Mouse (Mus musculus) liver, embryonic 11.5 days (tissue): ENCODE data around the gene Sumo3. TPM values are rescaled to one million over a fixed set of nuclear protein-coding genes. Genes with fewer than 3 reads are reported as not detected.

ENCODE experiments used
- ATAC-seq: fragments of 200-750 bp; cut with Nextera tagmentation; replicated peaks from 2 replicates; pipeline ENCODE4 v1.8.0; 2017; ENCODE audit warnings: moderate number of reproducible peaks, mild to moderate bottlenecking, moderate TSS enrichment, moderate library complexity; ENCODE audit not compliant: low FRiP score
- DNase-seq: peaks from one replicate; pipeline ENCODE4 v3.0.0-alpha.2; 2017; ENCODE audit warnings: low spot score
- H3K27ac ChIP-seq: fragments of 300-500 bp; sonication (generic); 2 replicates; pipeline ENCODE4 v1.5.1; 2014; ENCODE audit warnings: mild to moderate bottlenecking, low read depth, low read length, control low read depth
- H3K27me3 ChIP-seq: fragments of 300-500 bp; sonication (generic); replicated peaks from 2 replicates; pipeline ENCODE4 v1.6.1; 2014; ENCODE audit warnings: low read length, mixed read lengths; ENCODE audit not compliant: control insufficient read depth, insufficient read depth
- H3K36me3 ChIP-seq: fragments of 300-500 bp; sonication (generic); 2 replicates; pipeline ENCODE4 v1.6.1; 2014; ENCODE audit warnings: mild to moderate bottlenecking, low read length, moderate library complexity, mixed read lengths; ENCODE audit not compliant: control insufficient read depth, insufficient read depth
- H3K4me1 ChIP-seq: fragments of 300-500 bp; sonication (generic); replicated peaks from 2 replicates; pipeline ENCODE4 v1.6.1; 2014; ENCODE audit warnings: low read length, mixed read lengths; ENCODE audit not compliant: control insufficient read depth, insufficient read depth
- H3K4me2 ChIP-seq: fragments of 300-500 bp; sonication (generic); 2 replicates; pipeline ENCODE4 v1.6.1; 2014; ENCODE audit warnings: mild to moderate bottlenecking, control low read depth, moderate library complexity
- H3K4me3 ChIP-seq: fragments of 300-500 bp; sonication (generic); 2 replicates; pipeline ENCODE4 v1.5.1; 2014; ENCODE audit warnings: low read depth, low read length, control low read depth
- H3K9ac ChIP-seq: fragments of 300-500 bp; sonication (generic); 2 replicates; pipeline ENCODE4 v1.6.1; 2014; ENCODE audit warnings: low read depth, low read length, control low read depth
- H3K9me3 ChIP-seq: fragments of 300-500 bp; sonication (generic); 2 replicates; pipeline ENCODE4 v1.6.1; 2016; ENCODE audit warnings: low read length, inconsistent platforms, mixed read lengths; ENCODE audit not compliant: control insufficient read depth
- WGBS: fragments of 180-500 bp; shearing (Covaris S2); extraction: QIAGEN DNeasy Blood & Tissue Kit; methylation state at CpG from one replicate; pipeline ENCODE4 v1.1.7; 2014; 5-methylcytosine and 5-hydroxymethylcytosine counted together
- polyA plus RNA-seq: library from polyadenylated mRNA; unstranded; fragments of >200 nt; fragmentation: Nextera tagmentation; extraction: Ambion mirVana; gene quantifications from 2 replicates; pipeline ENCODE4 v1.2.1, GENCODE M21; 2014

Sumo3 gene
- polyA plus RNA-seq, 1 experiment from 2014 or later, result 249 TPM

DNA sequence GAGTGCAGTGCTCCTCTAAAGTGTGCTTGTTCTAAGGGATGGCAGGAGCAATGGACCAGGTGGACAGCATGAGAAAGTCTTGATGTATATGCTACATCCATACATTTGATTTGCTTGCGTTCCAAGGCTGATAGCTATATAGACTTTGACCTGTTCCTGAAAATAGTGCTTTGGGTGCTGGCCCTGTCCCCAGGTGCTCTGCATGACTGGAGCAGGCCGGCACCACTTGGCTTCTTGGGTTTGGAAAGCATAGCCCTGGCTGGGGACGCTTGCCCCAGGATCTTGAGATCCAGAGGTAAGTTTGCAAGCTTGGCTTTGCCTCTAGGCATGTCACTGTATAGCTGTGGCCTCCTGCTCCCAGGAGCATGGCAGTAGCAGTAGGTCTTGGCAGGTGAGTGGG is 19.3 kb upstream of the Sumo3 start:
- Histone ChIP-seq H3K4me1 (peaks cover 62% of the 10 kb centered on the region), H3K27me3 (no peaks in the 10 kb centered on the region), H3K9ac (no peak overlapping the region), H3K4me2 (no peak overlapping the region), H3K27ac (no peak overlapping the region), H3K36me3 (peaks cover 20% of the 10 kb centered on the region; the same call in 1 of the 2 replicates), H3K4me3 (no peak overlapping the region), H3K9me3 (no peaks in the 10 kb centered on the region)
- DNase-seq (no peak), ATAC-seq (no peak)
- WGBS, result 86% methylated on average over 3 of the region's 3 CpGs

DNA sequence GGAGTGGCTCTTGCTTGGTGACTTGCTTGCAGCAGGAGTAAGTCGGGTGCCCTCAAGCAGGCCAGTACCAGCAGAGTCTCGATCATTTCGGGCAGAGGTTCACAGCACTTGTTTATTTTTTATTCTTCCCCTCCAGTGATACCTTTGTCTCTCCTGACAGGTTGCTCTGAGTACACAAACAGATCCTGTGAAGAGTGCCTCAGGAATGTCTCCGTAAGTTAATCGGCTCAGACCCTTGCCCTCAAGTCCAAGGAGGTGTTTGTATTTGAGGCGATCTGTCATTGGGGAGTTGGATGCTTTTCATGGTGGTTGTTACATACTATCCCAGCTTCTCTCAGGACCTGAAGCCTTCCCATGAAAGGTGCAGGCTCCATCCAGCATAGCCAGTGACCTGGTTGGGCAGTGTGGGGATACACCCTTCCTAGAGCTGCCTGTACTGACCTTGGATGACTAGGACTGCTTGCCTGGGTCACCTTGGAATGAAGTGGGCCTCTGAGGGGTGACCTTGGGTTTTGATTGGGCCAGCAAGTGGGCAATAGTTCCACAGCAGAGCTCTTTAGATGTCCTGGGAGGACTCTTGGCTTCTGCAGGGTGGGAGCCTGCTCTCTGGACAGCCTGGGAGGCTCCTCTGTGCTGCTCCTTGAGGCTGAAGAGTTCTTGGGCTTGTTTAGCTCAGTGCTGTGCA is 18.7 kb upstream of the Sumo3 start:
- Histone ChIP-seq H3K36me3 (peaks cover 20% of the 10 kb centered on the region; the same call in 1 of the 2 replicates), H3K27me3 (no peaks in the 10 kb centered on the region), H3K4me3 (no peak overlapping the region), H3K9ac (no peak overlapping the region), H3K4me2 (no peak overlapping the region), H3K9me3 (no peaks in the 10 kb centered on the region), H3K27ac (no peak overlapping the region), H3K4me1 (peaks cover 61% of the 10 kb centered on the region)
- WGBS, result 90% methylated on average over 6 of the region's 6 CpGs
- no peak for DNase-seq
- ATAC-seq, result no peak

DNA sequence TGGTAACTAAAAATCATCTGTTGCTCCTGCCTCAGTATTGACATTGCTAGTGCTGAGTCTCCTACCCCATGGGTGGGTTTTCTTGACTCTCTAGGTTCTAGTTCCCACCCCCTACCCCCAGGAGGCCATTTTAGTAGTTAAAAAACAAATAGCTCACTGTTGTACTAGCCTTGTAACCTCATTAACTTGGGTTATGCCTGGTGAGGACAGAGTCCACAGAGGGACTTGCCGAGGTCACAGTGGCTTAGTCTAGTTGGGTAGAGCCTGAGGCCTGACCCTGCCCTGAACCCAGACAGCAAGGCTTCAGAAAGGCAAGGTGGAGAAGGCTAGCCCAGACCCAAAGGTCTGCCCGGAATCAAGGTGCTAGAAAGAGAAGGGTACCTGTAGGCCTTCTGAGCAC is 17.9 kb upstream of the Sumo3 start:
- WGBS, result 79% methylated on average over 2 of the region's 2 CpGs
- Histone ChIP-seq H3K4me3 (no peak overlapping the region), H3K27me3 (no peaks in the 10 kb centered on the region), H3K9me3 (no peaks in the 10 kb centered on the region), H3K9ac (no peak overlapping the region), H3K27ac (no peak overlapping the region), H3K4me1 (peaks cover 53% of the 10 kb centered on the region), H3K4me2 (no peak overlapping the region), H3K36me3 (peaks cover 23% of the 10 kb centered on the region)
- DNase-seq (no peak), ATAC-seq (no peak)

DNA sequence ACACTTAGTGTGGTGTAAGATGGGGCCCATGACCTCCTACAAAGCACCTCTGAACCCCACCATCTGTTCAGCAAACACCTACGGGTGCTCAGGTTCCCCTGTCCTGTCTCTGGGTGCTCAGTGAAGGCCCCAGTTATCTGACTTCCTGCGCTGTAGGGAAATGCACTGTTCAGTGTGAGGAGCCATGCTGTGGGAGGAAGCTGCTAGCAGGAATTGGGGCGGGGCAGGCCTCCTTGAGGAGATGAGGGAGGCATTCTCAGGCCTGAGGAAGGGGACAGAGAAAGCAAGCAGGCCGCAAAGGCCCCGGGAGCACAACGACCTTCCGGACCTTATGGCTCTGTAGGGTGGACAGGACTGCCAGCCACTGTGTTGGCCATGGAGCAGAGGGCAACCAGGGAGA is 16.8 kb upstream of the Sumo3 start:
- no peak for DNase-seq
- H3K4me2 ChIP-seq, result peak overlapping the region; percentile 8
- H3K36me3 ChIP-seq, result peaks cover 34% of the 10 kb centered on the region
- WGBS, result 43% methylated on average over 7 of the region's 7 CpGs
- H3K4me3 ChIP-seq, result peak overlapping the region; percentile 17; the same call in 1 of the 2 replicates
- peak overlapping the region; percentile 30; the same call in 1 of the 2 replicates for H3K9ac ChIP-seq
- peak overlapping the region; percentile 53; the same call in 1 of the 2 replicates for H3K27ac ChIP-seq
- no peak for ATAC-seq
- no peaks in the 10 kb centered on the region for H3K27me3 ChIP-seq
- no peaks in the 10 kb centered on the region for H3K9me3 ChIP-seq
- H3K4me1 ChIP-seq, result peaks cover 42% of the 10 kb centered on the region

DNA sequence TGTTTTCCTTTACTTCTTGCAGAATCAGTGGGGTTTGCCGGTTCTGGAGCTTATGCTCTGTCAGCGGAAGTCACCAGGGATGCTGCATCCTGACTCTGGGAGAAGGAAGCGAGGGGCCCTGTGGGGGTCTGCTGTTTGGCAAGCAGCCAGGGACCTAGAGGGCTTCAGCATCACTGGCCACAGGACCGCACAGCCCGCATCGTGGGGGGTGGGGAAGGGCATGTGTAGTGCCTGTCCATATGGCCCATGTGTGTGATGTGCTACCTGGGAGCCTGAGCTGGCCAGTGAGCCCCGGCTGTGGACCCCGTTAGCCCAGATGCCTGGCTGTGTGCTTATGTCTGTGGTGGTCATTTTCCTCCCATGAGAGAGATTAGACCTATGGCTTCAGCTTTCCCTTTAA is 16.1 kb upstream of the Sumo3 start:
- 79% methylated on average over 8 of the region's 8 CpGs for WGBS
- Histone ChIP-seq H3K4me2 (peak overlapping the region; percentile 8), H3K27me3 (no peaks in the 10 kb centered on the region), H3K9me3 (no peaks in the 10 kb centered on the region), H3K9ac (no peak overlapping the region), H3K27ac (peak overlapping the region; percentile 53; the same call in 1 of the 2 replicates), H3K4me3 (no peak overlapping the region), H3K4me1 (peaks cover 42% of the 10 kb centered on the region), H3K36me3 (peaks cover 40% of the 10 kb centered on the region)
- ATAC-seq (no peak), DNase-seq (no peak)

DNA sequence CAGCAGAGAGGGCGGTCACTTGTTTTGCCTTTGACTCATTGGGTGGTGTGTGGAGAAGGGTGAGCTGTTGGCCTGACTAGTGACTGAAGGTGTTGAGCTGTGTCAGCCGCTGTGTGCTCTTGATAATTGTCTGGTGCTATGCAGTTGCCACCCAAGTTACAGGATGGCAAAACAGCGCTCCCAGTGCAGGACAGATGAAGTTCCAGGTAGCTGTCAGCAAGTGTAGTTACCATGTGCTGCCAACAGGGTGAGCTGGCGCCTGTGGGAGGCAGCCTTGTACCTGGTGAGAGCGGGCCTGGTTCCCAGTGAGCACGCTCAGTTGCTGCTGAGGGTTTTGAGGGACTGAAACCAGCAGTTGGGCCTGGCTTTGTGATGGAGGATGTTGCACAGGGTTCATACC is 15.1 kb upstream of the Sumo3 start:
- no peaks in the 10 kb centered on the region for H3K9me3 ChIP-seq
- H3K9ac ChIP-seq, result no peak overlapping the region
- WGBS, result 40% methylated on average over 6 of the region's 6 CpGs
- H3K36me3 ChIP-seq, result peaks cover 46% of the 10 kb centered on the region
- ATAC-seq (peak; percentile 87), DNase-seq (no peak)
- H3K27me3 ChIP-seq, result no peaks in the 10 kb centered on the region
- H3K27ac ChIP-seq, result peak overlapping the region; percentile 67
- H3K4me2 ChIP-seq, result no peak overlapping the region
- peaks cover 40% of the 10 kb centered on the region for H3K4me1 ChIP-seq
- no peak overlapping the region for H3K4me3 ChIP-seq

DNA sequence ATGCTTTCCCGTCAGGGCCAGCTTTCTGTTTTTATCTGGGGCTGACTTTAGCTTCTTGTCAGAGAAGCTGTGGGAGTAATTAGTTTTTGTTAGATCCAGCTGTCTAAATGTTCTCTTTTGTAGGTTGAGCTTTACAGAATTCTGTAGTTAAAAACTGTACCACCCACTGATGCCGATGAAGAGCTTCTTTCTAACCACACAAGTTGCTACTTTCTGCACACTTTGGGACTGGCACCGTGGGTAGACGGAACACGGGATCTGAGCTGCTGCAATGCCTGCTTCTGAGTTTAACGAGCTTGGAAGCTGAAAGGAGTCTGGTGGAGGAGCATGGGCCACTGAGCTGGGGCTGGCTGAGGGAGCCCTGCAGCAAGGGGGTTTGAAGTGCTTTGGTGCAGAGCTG is 14.4 kb upstream of the Sumo3 start:
- Histone ChIP-seq H3K9ac (no peak overlapping the region), H3K36me3 (peaks cover 46% of the 10 kb centered on the region)
- ATAC-seq, result no peak

DNA sequence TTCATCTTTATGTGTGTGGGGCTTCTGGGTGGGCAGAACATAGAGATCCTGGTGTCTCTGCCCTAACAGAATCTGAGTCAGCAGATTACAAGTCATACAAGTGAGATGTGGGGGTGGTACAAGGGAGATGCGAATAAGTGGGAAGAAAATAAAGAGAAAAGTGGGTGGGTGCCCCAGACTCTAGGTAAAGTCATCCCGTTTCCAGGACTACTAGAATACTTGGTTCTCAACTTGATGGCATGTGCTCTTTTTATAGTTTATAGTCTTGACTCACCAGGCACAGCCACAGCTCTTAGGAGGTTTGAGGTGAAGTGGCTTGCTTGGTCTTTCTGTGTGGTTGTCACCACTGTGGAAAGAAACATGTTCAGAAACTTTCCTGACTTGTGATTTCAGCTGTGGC is 9.8 kb upstream of the Sumo3 start:
- no peak overlapping the region for H3K27ac ChIP-seq
- H3K36me3 ChIP-seq, result peaks cover 45% of the 10 kb centered on the region
- WGBS, result 84% methylated on average over 2 of the region's 2 CpGs
- DNase-seq (no peak), ATAC-seq (no peak)
- H3K4me1 ChIP-seq, result 0 out of 2 replicates have a peak, but pooled peaks cover under 1% of the 10 kb centered on the region
- H3K4me3 ChIP-seq, result no peak overlapping the region
- no peaks in the 10 kb centered on the region for H3K9me3 ChIP-seq
- H3K27me3 ChIP-seq, result no peaks in the 10 kb centered on the region
- no peak overlapping the region for H3K9ac ChIP-seq
- no peak overlapping the region for H3K4me2 ChIP-seq

More for the DNA sequence above, 14.4 kb upstream of the Sumo3 start:
- Histone ChIP-seq H3K9me3 (no peaks in the 10 kb centered on the region), H3K4me1 (peaks cover 37% of the 10 kb centered on the region), H3K27ac (no peak overlapping the region), H3K4me3 (no peak overlapping the region), H3K4me2 (no peak overlapping the region), H3K27me3 (no peaks in the 10 kb centered on the region)
- 86% methylated on average over 6 of the region's 6 CpGs for WGBS
- no peak for DNase-seq

DNA sequence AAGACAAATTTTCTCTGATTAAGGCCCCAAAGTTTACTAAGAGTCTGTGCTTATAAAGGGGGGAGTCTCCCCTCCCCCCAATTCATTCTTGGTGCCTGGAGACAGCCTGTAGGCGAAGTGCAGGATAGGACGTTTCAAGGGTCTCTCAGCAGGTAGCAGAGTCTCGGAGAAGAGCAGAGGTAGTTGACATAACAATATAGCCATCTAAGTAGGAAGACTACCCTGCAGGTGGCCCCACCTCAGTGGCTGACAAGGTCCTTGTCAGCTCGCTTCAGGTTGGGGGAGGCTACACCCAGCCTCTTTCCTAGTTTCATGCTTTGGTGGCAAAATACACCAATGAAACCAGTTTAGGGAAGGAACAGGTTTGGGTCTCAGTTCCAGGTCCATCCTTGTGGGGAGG is 2.9 kb upstream of the Sumo3 start:
- 64% methylated on average over 4 of the region's 4 CpGs for WGBS
- H3K27me3 ChIP-seq, result no peaks in the 10 kb centered on the region
- ATAC-seq (no peak), DNase-seq (no peak)
- no peak overlapping the region for H3K4me3 ChIP-seq
- H3K4me2 ChIP-seq, result no peak overlapping the region
- no peak overlapping the region for H3K27ac ChIP-seq
- no peak overlapping the region for H3K9ac ChIP-seq
- H3K36me3 ChIP-seq, result peaks cover 6% of the 10 kb centered on the region
- no peaks in the 10 kb centered on the region for H3K9me3 ChIP-seq
- H3K4me1 ChIP-seq, result peaks cover 10% of the 10 kb centered on the region
